Mouse (Mus musculus): ENCODE data around the gene Itgb1bp1. TPM values are rescaled to one million over a fixed set of nuclear protein-coding genes. Genes with fewer than 3 reads are reported as not detected.

Itgb1bp1 gene
- polyA plus RNA-seq, 1 experiment from 2014 or later: 48.7 TPM

- Histone ChIP-seq H3K9ac (ENCODE audit: low read length) (no peak overlapping the region), H3K4me3 (ENCODE audit: low read depth, low read length) (no peak overlapping the region), H3K36me3 (ENCODE audit: control insufficient read depth, insufficient read depth, low read length) (peaks cover 18% of the 10 kb centered on the region), H3K4me2 (ENCODE audit: low read length) (no peak overlapping the region), H3K9me3 (ENCODE audit: control insufficient read depth, low read length) (no peaks in the 10 kb centered on the region), H3K4me1 (replicated peaks; ENCODE audit: control insufficient read depth, insufficient read depth, low read length) (peaks cover 22% of the 10 kb centered on the region), H3K27me3 (replicated peaks; ENCODE audit: control insufficient read depth, insufficient read depth, low read length) (no peaks in the 10 kb centered on the region), H3K27ac (ENCODE audit: low read depth) (no peak overlapping the region)
- 91% methylated on average over 5 of the region's 5 CpGs for WGBS
- no peak for ATAC-seq (replicated peaks; ENCODE audit: low FRiP score, low TSS enrichment, low read depth)
- no peak for DNase-seq (ENCODE audit: low spot score)
Measured at GRCm38 (mm10) chr12:21207422-21207821, 78.7 kb downstream of the Itgb1bp1 start.

- Histone ChIP-seq H3K4me3 (ENCODE audit: low read depth, low read length) (no peak overlapping the region), H3K4me2 (ENCODE audit: low read length) (no peak overlapping the region), H3K9ac (ENCODE audit: low read length) (no peak overlapping the region), H3K4me1 (replicated peaks; ENCODE audit: control insufficient read depth, insufficient read depth, low read length) (peaks cover 22% of the 10 kb centered on the region), H3K27me3 (replicated peaks; ENCODE audit: control insufficient read depth, insufficient read depth, low read length) (no peaks in the 10 kb centered on the region), H3K36me3 (ENCODE audit: control insufficient read depth, insufficient read depth, low read length) (peaks cover 18% of the 10 kb centered on the region), H3K9me3 (ENCODE audit: control insufficient read depth, low read length) (no peaks in the 10 kb centered on the region), H3K27ac (ENCODE audit: low read depth) (0 out of 2 replicates have a peak overlapping the region, but pooled peaks have one; percentile 8)
- no peak for DNase-seq (ENCODE audit: low spot score)
- ATAC-seq (replicated peaks; ENCODE audit: low FRiP score, low TSS enrichment, low read depth): 0 out of 2 replicates have a peak, but pooled peaks have one; percentile 20
- 77% methylated on average over 4 of the region's 4 CpGs for WGBS
Measured at GRCm38 (mm10) chr12:21205799-21206198, 80.3 kb downstream of the Itgb1bp1 start.

- peak; percentile 36 for ATAC-seq (replicated peaks; ENCODE audit: low FRiP score, low TSS enrichment, low read depth)
- Histone ChIP-seq H3K27ac (ENCODE audit: low read depth) (peak overlapping the region; percentile 40), H3K9ac (ENCODE audit: low read length) (no peak overlapping the region), H3K9me3 (ENCODE audit: control insufficient read depth, low read length) (no peaks in the 10 kb centered on the region), H3K27me3 (replicated peaks; ENCODE audit: control insufficient read depth, insufficient read depth, low read length) (no peaks in the 10 kb centered on the region), H3K4me3 (ENCODE audit: low read depth, low read length) (no peak overlapping the region), H3K4me1 (replicated peaks; ENCODE audit: control insufficient read depth, insufficient read depth, low read length) (peaks cover 22% of the 10 kb centered on the region), H3K4me2 (ENCODE audit: low read length) (no peak overlapping the region), H3K36me3 (ENCODE audit: control insufficient read depth, insufficient read depth, low read length) (peaks cover 18% of the 10 kb centered on the region)
- DNase-seq (ENCODE audit: low spot score): no peak
- WGBS: 43% methylated on average over 11 of the region's 11 CpGs
Measured at GRCm38 (mm10) chr12:21204701-21205312, 81.3 kb downstream of the Itgb1bp1 start.

GRCm38 (mm10) chr12:21201485-21202269 lies 84.4 kb downstream of the Itgb1bp1 start:
- H3K36me3 ChIP-seq (ENCODE audit: control insufficient read depth, insufficient read depth, low read length): peaks cover 11% of the 10 kb centered on the region; the same call in 1 of the 2 replicates
- 74% methylated on average over 10 of the region's 10 CpGs for WGBS
- no peaks in the 10 kb centered on the region for H3K27me3 ChIP-seq (replicated peaks; ENCODE audit: control insufficient read depth, insufficient read depth, low read length)
- no peaks in the 10 kb centered on the region for H3K9me3 ChIP-seq (ENCODE audit: control insufficient read depth, low read length)
- peaks cover 22% of the 10 kb centered on the region for H3K4me1 ChIP-seq (replicated peaks; ENCODE audit: control insufficient read depth, insufficient read depth, low read length)
- H3K9ac ChIP-seq (ENCODE audit: low read length): no peak overlapping the region
- no peak overlapping the region for H3K4me3 ChIP-seq (ENCODE audit: low read depth, low read length)
- no peak overlapping the region for H3K4me2 ChIP-seq (ENCODE audit: low read length)
- H3K27ac ChIP-seq (ENCODE audit: low read depth): no peak overlapping the region
- no peak for ATAC-seq (replicated peaks; ENCODE audit: low FRiP score, low TSS enrichment, low read depth)
- DNase-seq (ENCODE audit: low spot score): no peak

- 87% methylated on average over 8 of the region's 8 CpGs for WGBS
- Histone ChIP-seq H3K27me3 (replicated peaks; ENCODE audit: control insufficient read depth, insufficient read depth, low read length) (no peaks in the 10 kb centered on the region), H3K36me3 (ENCODE audit: control insufficient read depth, insufficient read depth, low read length) (0 out of 2 replicates have a peak, but pooled peaks cover 4% of the 10 kb centered on the region), H3K4me1 (replicated peaks; ENCODE audit: control insufficient read depth, insufficient read depth, low read length) (peaks cover 18% of the 10 kb centered on the region), H3K4me3 (ENCODE audit: low read depth, low read length) (no peak overlapping the region), H3K9ac (ENCODE audit: low read length) (no peak overlapping the region), H3K4me2 (ENCODE audit: low read length) (no peak overlapping the region), H3K9me3 (ENCODE audit: control insufficient read depth, low read length) (no peaks in the 10 kb centered on the region), H3K27ac (ENCODE audit: low read depth) (no peak overlapping the region)
- ATAC-seq (replicated peaks; ENCODE audit: low FRiP score, low TSS enrichment, low read depth): peak; percentile 56; the same call in 1 of the 2 replicates
- DNase-seq (ENCODE audit: low spot score): no peak
Measured at GRCm38 (mm10) chr12:21200613-21201012, 85.5 kb downstream of the Itgb1bp1 start.

GRCm38 (mm10) chr12:21196420-21196819 lies 89.7 kb downstream of the Itgb1bp1 start:
- Histone ChIP-seq H3K27me3 (replicated peaks; ENCODE audit: control insufficient read depth, insufficient read depth, low read length) (no peaks in the 10 kb centered on the region), H3K4me1 (replicated peaks; ENCODE audit: control insufficient read depth, insufficient read depth, low read length) (no peaks in the 10 kb centered on the region), H3K9ac (ENCODE audit: low read length) (no peak overlapping the region), H3K9me3 (ENCODE audit: control insufficient read depth, low read length) (no peaks in the 10 kb centered on the region), H3K4me2 (ENCODE audit: low read length) (no peak overlapping the region), H3K27ac (ENCODE audit: low read depth) (no peak overlapping the region), H3K36me3 (ENCODE audit: control insufficient read depth, insufficient read depth, low read length) (0 out of 2 replicates have a peak, but pooled peaks cover 4% of the 10 kb centered on the region), H3K4me3 (ENCODE audit: low read depth, low read length) (no peak overlapping the region)
- ATAC-seq (replicated peaks; ENCODE audit: low FRiP score, low TSS enrichment, low read depth) (no peak), DNase-seq (ENCODE audit: low spot score) (no peak)
- 91% methylated on average over 4 of the region's 4 CpGs for WGBS

GRCm38 (mm10) chr12:21195497-21195896 lies 90.6 kb downstream of the Itgb1bp1 start:
- H3K9ac ChIP-seq (ENCODE audit: low read length): no peak overlapping the region
- ATAC-seq (replicated peaks; ENCODE audit: low FRiP score, low TSS enrichment, low read depth) (no peak), DNase-seq (ENCODE audit: low spot score) (no peak)
- 0 out of 2 replicates have a peak, but pooled peaks cover 4% of the 10 kb centered on the region for H3K36me3 ChIP-seq (ENCODE audit: control insufficient read depth, insufficient read depth, low read length)
- no peak overlapping the region for H3K27ac ChIP-seq (ENCODE audit: low read depth)
- H3K4me1 ChIP-seq (replicated peaks; ENCODE audit: control insufficient read depth, insufficient read depth, low read length): no peaks in the 10 kb centered on the region
- H3K4me3 ChIP-seq (ENCODE audit: low read depth, low read length): no peak overlapping the region
- WGBS: 98% methylated on average over 2 of the region's 3 CpGs
- no peaks in the 10 kb centered on the region for H3K9me3 ChIP-seq (ENCODE audit: control insufficient read depth, low read length)
- H3K4me2 ChIP-seq (ENCODE audit: low read length): no peak overlapping the region
- no peaks in the 10 kb centered on the region for H3K27me3 ChIP-seq (replicated peaks; ENCODE audit: control insufficient read depth, insufficient read depth, low read length)

GRCm38 (mm10) chr12:21191546-21191945 lies 94.5 kb downstream of the Itgb1bp1 start:
- Histone ChIP-seq H3K27ac (ENCODE audit: low read depth) (no peak overlapping the region), H3K9ac (ENCODE audit: low read length) (no peak overlapping the region), H3K9me3 (ENCODE audit: control insufficient read depth, low read length) (no peaks in the 10 kb centered on the region), H3K27me3 (replicated peaks; ENCODE audit: control insufficient read depth, insufficient read depth, low read length) (no peaks in the 10 kb centered on the region), H3K4me3 (ENCODE audit: low read depth, low read length) (no peak overlapping the region), H3K4me2 (ENCODE audit: low read length) (no peak overlapping the region), H3K4me1 (replicated peaks; ENCODE audit: control insufficient read depth, insufficient read depth, low read length) (peaks cover 6% of the 10 kb centered on the region), H3K36me3 (ENCODE audit: control insufficient read depth, insufficient read depth, low read length) (no peaks in the 10 kb centered on the region)
- 84% methylated on average over 2 of the region's 2 CpGs for WGBS
- DNase-seq (ENCODE audit: low spot score) (no peak), ATAC-seq (replicated peaks; ENCODE audit: low FRiP score, low TSS enrichment, low read depth) (no peak)
